ENCODE assay signal across 8 mouse cellular contexts in genomic region chr19:6363411-6364240, GRCm38 (mm10). TPM values are rescaled to one million over a fixed set of nuclear protein-coding genes. Genes with fewer than 3 reads are reported as not detected.
DNase-seq lines count a peak whose midpoint lies in the region; ATAC-seq lines count a peak whose summit lies in the region.

TSS of gene Sf1 (plus strand) at chr19:6363690.

- ATAC-seq in inflammation-experienced regulatory T-cells, adult 6 months = peak; percentile 85

- peak; percentile 100 for DNase-seq in adrenal gland, adult (ENCODE audit: inconsistent age in 2 of 2, low spot score in 1 of 2)
- DNase-seq in embryo, embryonic 10.5 days (ENCODE audit: low spot score) = peak; percentile 100
- DNase-seq in gastrocnemius, postnatal 14 days = peak; percentile 100
- DNase-seq in left cerebral cortex, postnatal 10 days (ENCODE audit: extremely low spot score in 1 of 2, low spot score in 2 of 2) = peak; percentile 100
- DNase-seq in mesoderm, embryonic 11.5 days (ENCODE audit: low read depth, low spot score) = peak; percentile 100
- peak; percentile 100 for DNase-seq in right cerebral cortex, postnatal 36 days (ENCODE audit: low spot score in 2 of 2)
- peak; percentile 100 for DNase-seq in yolk sac, embryonic 10.5 days (ENCODE audit: low spot score)

- intact Hi-C loops in gastrocnemius, postnatal 14 days (cut with DNase I; ENCODE audit: low total_unique reads) = no loop called here
- intact Hi-C loops in left cerebral cortex, postnatal 10 days (cut with DNase I) = no loop called here

RNA-seq across cellular contexts. Expression of gene Sf1, which starts in this region (rescaled TPM):
- 10 to 100 TPM; 75.1 to 80.9 TPM for total RNA-seq in gastrocnemius, postnatal 14 days (2021)
- polyA plus RNA-seq in inflammation-experienced regulatory T-cells, adult 6 months (2017; shearing (Covaris generic)) = 10 to 100 TPM; 53.3 to 63.5 (median 59.1) TPM
- 100 to 1,000 TPM; 178 to 194 TPM for total RNA-seq in left cerebral cortex, postnatal 10 days (2021)

Comparison
In these comparisons a context has a peak if more than half of its experiments do, and no peak if none do; other contexts are left out.
1. Peak in every context shown above with its lines: DNase-seq and ATAC-seq.